In genomic region chr12:83131405-83131804, GRCm38 (mm10) we compare ENCODE assay signal across 1 mouse cellular context.
TF ChIP-seq lines count a peak whose summit lies in the region.

No protein-coding gene starts in this region.

TF ChIP-seq in CH12.LX, 34 proteins besides CTCF, POLR2A, EP300 and RAD21 (continued from another document):
- TF ChIP-seq POLR2AphosphoS2 (IDR thresholded peaks at IDR 0.05; ENCODE audit: low read depth, low read length): no peak
